Mouse (Mus musculus): ENCODE measurements around the gene Ccdc74a. TPM values are rescaled to one million over a fixed set of nuclear protein-coding genes. Genes with fewer than 3 reads are reported as not detected.
A peak's percentile ranks its signal among the peaks of the same experiment; 100 is the strongest.

Gene Ccdc74a
- polyA plus RNA-seq, 1 experiment from 2014 or later = 11.2 TPM

DNA sequence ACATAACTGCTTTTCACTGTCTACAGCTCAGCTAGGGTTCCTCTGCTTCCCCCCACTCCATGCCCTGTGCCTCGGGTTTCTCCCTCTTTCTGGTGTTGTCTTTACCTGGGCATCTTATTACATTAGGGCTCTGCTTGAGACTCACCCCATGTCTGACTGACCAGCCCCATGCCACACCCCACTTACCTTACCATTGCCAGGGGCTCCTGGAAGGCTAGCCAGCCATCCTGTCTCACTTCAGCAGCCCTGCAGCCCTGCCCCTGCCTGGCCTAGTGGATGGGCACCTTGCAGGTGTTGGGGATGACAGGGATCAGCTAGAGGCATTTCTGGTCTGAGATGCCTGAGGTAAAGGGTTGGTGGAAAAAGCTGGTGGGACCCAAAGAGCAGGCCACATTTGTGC, 886 bp downstream of the Ccdc74a start:
- H3K4me3 ChIP-seq = peak overlapping the region; percentile 80
- peaks cover 15% of the 10 kb centered on the region for H3K4me1 ChIP-seq
- no peaks in the 10 kb centered on the region for H3K9me3 ChIP-seq
- WGBS = 14% methylated on average over 1 of the region's 1 CpGs
- H3K4me2 ChIP-seq = peak overlapping the region; percentile 83
- H3K9ac ChIP-seq = no peak overlapping the region
- H3K27me3 ChIP-seq (replicated peaks) = no peaks in the 10 kb centered on the region
- ATAC-seq (replicated peaks) = peak; percentile 5; the same call in 1 of the 2 replicates
- H3K27ac ChIP-seq = no peak overlapping the region
- peaks cover 17% of the 10 kb centered on the region; the same call in 1 of the 2 replicates for H3K36me3 ChIP-seq (replicated peaks)

DNA sequence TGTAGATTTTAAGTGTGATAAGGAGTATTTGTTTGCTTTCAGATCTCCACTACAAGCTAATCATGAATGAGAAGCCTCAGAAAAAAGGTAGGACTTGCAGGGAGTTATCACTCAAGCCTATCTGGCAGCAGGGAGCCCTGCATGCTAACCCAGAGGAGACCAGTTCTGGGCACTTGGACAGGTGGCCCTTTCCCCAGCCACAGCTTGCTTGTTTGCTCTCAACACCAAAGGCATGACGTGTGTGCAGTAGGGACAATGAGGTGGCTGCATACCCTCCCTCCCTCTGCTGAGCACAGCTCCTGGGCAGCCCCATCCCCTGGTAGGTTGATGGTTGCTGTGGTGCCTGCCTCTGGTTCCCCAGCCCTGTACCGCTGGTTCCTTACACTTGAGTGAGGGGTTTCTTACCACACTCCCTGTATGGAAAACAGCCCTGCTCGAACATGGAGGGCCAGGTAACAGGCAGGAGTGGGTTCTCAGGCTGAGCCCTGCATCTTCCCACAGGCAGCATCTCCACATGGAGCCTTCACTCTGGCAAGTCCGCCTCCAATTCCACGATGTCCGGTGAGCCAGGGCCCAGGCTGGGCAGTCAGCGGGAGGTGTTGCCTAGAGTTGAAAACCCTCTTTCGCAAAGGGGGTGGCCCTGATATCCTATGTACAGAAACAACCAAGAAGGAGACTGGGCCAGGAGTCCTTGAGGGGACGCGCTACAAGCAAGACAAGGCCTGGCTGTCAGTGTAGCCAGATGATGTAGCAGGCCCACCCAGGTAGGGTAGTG, 1.5 kb downstream of the Ccdc74a start:
- Histone ChIP-seq H3K4me2 (no peak overlapping the region), H3K4me3 (no peak overlapping the region), H3K9ac (no peak overlapping the region), H3K4me1 (peaks cover 15% of the 10 kb centered on the region), H3K27me3 (replicated peaks) (no peaks in the 10 kb centered on the region), H3K9me3 (no peaks in the 10 kb centered on the region), H3K27ac (no peak overlapping the region), H3K36me3 (replicated peaks) (peaks cover 23% of the 10 kb centered on the region; the same call in 1 of the 2 replicates)
- ATAC-seq (replicated peaks) = no peak; the same call in 1 of the 2 replicates
- 78% methylated on average over 10 of the region's 10 CpGs for WGBS

- no peak for ATAC-seq (replicated peaks)
- WGBS = 85% methylated on average over 16 of the region's 16 CpGs
- Histone ChIP-seq H3K27ac (no peak overlapping the region), H3K4me2 (no peak overlapping the region), H3K9me3 (no peaks in the 10 kb centered on the region), H3K36me3 (replicated peaks) (peaks cover 35% of the 10 kb centered on the region; the same call in 1 of the 2 replicates), H3K27me3 (replicated peaks) (no peaks in the 10 kb centered on the region), H3K4me1 (peaks cover 15% of the 10 kb centered on the region), H3K9ac (no peak overlapping the region), H3K4me3 (no peak overlapping the region)
These were observed 3.8 kb downstream of the Ccdc74a start for GRCm38 (mm10) chr16:17649925-17650605.

DNA sequence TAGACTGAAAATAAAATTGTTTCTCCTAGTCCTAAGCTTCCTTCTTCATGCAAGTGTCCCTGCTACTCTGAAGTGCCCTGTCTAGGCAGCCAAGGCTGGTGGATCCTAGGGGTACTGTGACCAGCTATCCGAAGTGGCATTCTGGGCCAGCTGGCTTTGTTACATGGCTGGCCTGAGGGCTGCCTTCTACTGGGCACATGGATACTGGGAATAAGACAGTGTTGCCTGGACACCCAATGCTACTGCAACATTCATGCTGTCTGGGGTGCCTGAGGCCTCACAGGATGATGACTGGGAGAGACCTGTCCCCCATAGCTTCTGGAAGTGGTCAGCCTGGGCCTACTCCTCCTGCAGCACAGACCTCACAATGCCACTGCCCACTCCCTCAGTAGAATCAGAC, 4.4 kb downstream of the Ccdc74a start:
- WGBS = 93% methylated on average over 1 of the region's 1 CpGs
- H3K4me2 ChIP-seq = no peak overlapping the region
- no peak overlapping the region for H3K4me3 ChIP-seq
- ATAC-seq (replicated peaks) = no peak
- no peak overlapping the region for H3K27ac ChIP-seq
- peaks cover 35% of the 10 kb centered on the region; the same call in 1 of the 2 replicates for H3K36me3 ChIP-seq (replicated peaks)
- no peaks in the 10 kb centered on the region for H3K9me3 ChIP-seq
- no peaks in the 10 kb centered on the region for H3K27me3 ChIP-seq (replicated peaks)
- H3K9ac ChIP-seq = no peak overlapping the region
- peaks cover 15% of the 10 kb centered on the region for H3K4me1 ChIP-seq

- Histone ChIP-seq H3K4me1 (peaks cover under 1% of the 10 kb centered on the region; the same call in 1 of the 2 replicates), H3K9ac (no peak overlapping the region), H3K4me2 (no peak overlapping the region), H3K36me3 (replicated peaks) (peaks cover 35% of the 10 kb centered on the region; the same call in 1 of the 2 replicates), H3K4me3 (no peak overlapping the region), H3K27ac (no peak overlapping the region), H3K27me3 (replicated peaks) (no peaks in the 10 kb centered on the region), H3K9me3 (no peaks in the 10 kb centered on the region)
- 92% methylated on average over 4 of the region's 4 CpGs for WGBS
- ATAC-seq (replicated peaks) = no peak
These were observed 6.3 kb downstream of the Ccdc74a start for GRCm38 (mm10) chr16:17652607-17653006.

DNA sequence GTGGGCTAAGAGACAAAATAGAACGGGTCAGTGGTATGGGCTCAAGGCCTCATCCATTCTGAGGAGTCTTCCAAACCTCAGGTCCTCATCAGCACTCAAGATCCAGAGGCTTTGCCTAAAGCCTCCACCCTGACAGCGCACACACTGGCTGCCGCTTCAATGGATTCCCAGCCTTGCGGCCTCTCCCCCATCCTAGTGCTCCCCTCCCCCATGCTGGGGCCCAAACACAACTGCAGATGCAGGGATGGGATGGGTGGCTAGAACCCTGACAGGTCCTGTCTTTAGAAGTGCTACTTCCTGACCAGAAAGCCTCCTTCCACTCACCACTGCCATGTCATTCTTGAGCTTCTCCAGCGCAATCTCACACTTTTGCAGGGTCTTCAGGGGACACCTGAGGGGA, 7.3 kb downstream of the Ccdc74a start:
- Histone ChIP-seq H3K4me1 (no peaks in the 10 kb centered on the region), H3K4me2 (no peak overlapping the region), H3K4me3 (no peak overlapping the region), H3K36me3 (replicated peaks) (peaks cover 35% of the 10 kb centered on the region; the same call in 1 of the 2 replicates), H3K9me3 (no peaks in the 10 kb centered on the region), H3K9ac (no peak overlapping the region), H3K27me3 (replicated peaks) (no peaks in the 10 kb centered on the region), H3K27ac (no peak overlapping the region)
- WGBS = 93% methylated on average over 5 of the region's 5 CpGs
- no peak for ATAC-seq (replicated peaks)

DNA sequence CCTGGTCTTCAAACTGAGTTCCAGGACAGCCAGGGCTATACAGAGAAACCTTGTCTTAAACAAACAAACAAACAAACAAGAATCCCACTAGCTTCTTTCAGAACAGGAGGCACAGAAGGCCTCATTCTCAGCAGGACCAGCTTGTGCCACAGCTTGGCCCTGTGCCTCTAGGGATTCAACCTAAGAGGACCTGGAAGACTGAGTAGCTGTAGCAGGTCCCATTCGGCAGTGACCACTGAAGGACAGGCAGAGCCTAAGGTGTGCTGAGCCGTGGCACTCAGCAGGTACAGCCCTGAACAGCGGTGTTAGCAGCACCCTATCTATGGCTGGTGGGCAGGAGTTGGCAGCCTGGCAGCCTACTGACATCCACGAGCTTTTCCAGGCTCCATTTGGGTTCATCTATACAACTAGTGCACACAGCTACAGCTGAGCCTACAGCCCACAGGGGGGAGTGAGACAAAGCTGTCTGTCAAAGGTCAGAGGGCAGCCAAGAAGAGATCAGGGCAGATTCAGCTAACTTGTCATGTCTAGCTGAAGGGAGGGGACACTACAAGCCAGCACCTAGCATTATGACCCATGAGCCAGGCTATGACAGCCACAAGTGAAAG, 8.0 kb downstream of the Ccdc74a start:
- no peak overlapping the region for H3K4me3 ChIP-seq
- no peak overlapping the region for H3K9ac ChIP-seq
- no peak overlapping the region for H3K27ac ChIP-seq
- WGBS = 94% methylated on average over 4 of the region's 4 CpGs
- no peaks in the 10 kb centered on the region for H3K4me1 ChIP-seq
- H3K36me3 ChIP-seq (replicated peaks) = peaks cover 35% of the 10 kb centered on the region; the same call in 1 of the 2 replicates
- ATAC-seq (replicated peaks) = no peak
- H3K9me3 ChIP-seq = no peaks in the 10 kb centered on the region
- H3K27me3 ChIP-seq (replicated peaks) = no peaks in the 10 kb centered on the region
- no peak overlapping the region for H3K4me2 ChIP-seq

GRCm38 (mm10) chr16:17656212-17656871, 10.1 kb downstream of the Ccdc74a start:
- no peaks in the 10 kb centered on the region for H3K4me1 ChIP-seq
- no peak for ATAC-seq (replicated peaks)
- no peak overlapping the region for H3K4me2 ChIP-seq
- H3K9ac ChIP-seq = no peak overlapping the region
- no peak overlapping the region for H3K27ac ChIP-seq
- H3K9me3 ChIP-seq = no peaks in the 10 kb centered on the region
- H3K36me3 ChIP-seq (replicated peaks) = peaks cover 32% of the 10 kb centered on the region; the same call in 1 of the 2 replicates
- H3K4me3 ChIP-seq = no peak overlapping the region
- no peaks in the 10 kb centered on the region for H3K27me3 ChIP-seq (replicated peaks)
- 96% methylated on average over 5 of the region's 5 CpGs for WGBS

DNA sequence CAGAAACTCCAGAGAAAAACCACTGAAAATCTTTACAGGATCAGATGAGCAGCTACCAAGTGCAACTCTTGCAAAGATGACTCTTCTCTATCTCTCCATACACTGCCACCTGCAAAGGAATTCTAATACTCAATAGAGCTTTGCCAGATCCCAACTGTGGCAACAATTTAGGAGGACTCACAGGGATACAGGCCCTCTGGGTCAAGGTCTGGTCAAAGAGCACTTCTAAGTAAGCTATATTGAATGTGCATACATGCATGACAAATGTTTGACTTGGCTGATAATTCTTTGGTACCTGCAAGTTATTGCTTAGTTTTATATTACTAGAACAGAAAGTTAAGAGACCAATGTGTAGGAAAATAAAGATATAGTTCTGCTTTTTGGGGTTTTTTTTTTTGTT, 19.3 kb downstream of the Ccdc74a start:
- H3K9me3 ChIP-seq = no peaks in the 10 kb centered on the region
- H3K36me3 ChIP-seq (replicated peaks) = peaks cover 30% of the 10 kb centered on the region
- H3K4me2 ChIP-seq = no peak overlapping the region
- H3K27ac ChIP-seq = no peak overlapping the region
- no peak for ATAC-seq (replicated peaks)
- no peaks in the 10 kb centered on the region for H3K4me1 ChIP-seq
- no peaks in the 10 kb centered on the region for H3K27me3 ChIP-seq (replicated peaks)
- no peak overlapping the region for H3K4me3 ChIP-seq
- no peak overlapping the region for H3K9ac ChIP-seq

GRCm38 (mm10) chr16:17669886-17670285, 23.6 kb downstream of the Ccdc74a start:
- no peaks in the 10 kb centered on the region for H3K27me3 ChIP-seq (replicated peaks)
- no peak for ATAC-seq (replicated peaks)
- peaks cover 44% of the 10 kb centered on the region for H3K36me3 ChIP-seq (replicated peaks)
- no peak overlapping the region for H3K9ac ChIP-seq
- no peaks in the 10 kb centered on the region for H3K9me3 ChIP-seq
- H3K4me2 ChIP-seq = no peak overlapping the region
- H3K4me1 ChIP-seq = no peaks in the 10 kb centered on the region
- H3K27ac ChIP-seq = no peak overlapping the region
- no peak overlapping the region for H3K4me3 ChIP-seq

DNA sequence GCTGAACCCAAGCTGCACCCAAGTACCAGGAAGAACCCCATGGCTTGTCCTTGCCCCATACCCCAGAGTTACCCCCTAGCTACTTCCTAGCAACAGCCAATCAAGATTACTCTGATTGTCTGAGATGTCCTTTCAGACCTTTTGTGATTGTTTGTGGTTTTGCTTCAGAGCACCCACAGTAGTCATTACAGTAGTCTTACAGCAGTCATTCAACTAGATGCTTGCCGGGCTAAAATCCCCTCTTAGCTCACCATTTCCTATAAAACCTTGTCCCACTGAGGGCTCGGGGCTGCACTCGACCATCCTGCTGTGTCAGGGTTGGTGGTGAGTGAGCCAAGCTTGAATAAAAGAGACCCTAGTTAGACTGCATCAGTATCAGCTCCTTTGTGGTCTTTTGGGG, 48.6 kb downstream of the Ccdc74a start:
- Histone ChIP-seq H3K36me3 (replicated peaks) (peaks cover 24% of the 10 kb centered on the region), H3K27ac (no peak overlapping the region), H3K9me3 (no peaks in the 10 kb centered on the region), H3K9ac (no peak overlapping the region), H3K4me2 (no peak overlapping the region), H3K4me3 (no peak overlapping the region), H3K27me3 (replicated peaks) (no peaks in the 10 kb centered on the region), H3K4me1 (no peaks in the 10 kb centered on the region)
- ATAC-seq (replicated peaks) = no peak
- 83% methylated on average over 3 of the region's 3 CpGs for WGBS

Measured in midbrain, embryonic 15.5 days (tissue).